Mouse (Mus musculus) induced T-regulatory cell, adult 2 months (primary cell): ENCODE data around the gene Ccnd2.
A peak's percentile ranks its signal among the peaks of the same experiment; 100 is the strongest.

ENCODE experiments used
- DNase-seq: peaks from one replicate; pipeline ENCODE4 v3.0.0-alpha.2; 2012; ENCODE audit warnings: low read depth

The Ccnd2 gene

DNA sequence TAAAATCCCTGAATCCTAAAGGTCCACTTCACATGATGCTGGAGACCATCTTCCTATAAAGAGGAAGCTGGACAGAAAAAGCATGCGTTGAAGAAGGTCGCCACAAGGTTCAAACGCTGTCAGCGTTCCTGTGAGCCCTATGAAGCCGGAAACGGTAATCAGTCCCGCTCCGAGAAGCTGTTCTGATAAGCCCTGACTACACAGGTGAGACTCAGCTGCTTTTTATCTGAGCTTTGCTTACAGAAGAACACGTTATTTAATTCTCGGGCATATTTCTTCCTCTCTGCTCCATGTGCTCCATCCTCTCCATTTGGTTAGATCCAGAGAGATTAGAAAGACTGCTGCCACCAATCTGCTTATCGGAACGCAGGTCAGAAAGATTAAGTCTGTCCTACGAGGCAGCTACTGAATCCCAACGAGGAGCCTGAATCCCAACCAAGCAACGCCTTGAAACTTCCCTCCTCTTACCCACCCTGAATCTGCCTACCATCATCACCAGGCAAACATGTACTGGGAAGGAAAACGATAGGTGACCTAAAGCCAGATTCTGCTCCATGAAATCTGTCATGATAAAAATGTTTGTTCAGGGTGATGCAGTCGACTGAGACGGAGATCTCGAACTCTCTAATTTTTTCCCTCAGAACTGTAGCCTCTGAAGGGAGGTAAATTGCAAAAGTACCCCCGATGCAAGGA lies 43.5 kb downstream of the Ccnd2 start:
- peak; percentile 46 for DNase-seq

GRCm38 (mm10) chr6:127107413-127107812 lies 44.6 kb downstream of the Ccnd2 start:
- no peak for DNase-seq

- no peak for DNase-seq
Measured at GRCm38 (mm10) chr6:127106726-127107125, 45.3 kb downstream of the Ccnd2 start.

DNA sequence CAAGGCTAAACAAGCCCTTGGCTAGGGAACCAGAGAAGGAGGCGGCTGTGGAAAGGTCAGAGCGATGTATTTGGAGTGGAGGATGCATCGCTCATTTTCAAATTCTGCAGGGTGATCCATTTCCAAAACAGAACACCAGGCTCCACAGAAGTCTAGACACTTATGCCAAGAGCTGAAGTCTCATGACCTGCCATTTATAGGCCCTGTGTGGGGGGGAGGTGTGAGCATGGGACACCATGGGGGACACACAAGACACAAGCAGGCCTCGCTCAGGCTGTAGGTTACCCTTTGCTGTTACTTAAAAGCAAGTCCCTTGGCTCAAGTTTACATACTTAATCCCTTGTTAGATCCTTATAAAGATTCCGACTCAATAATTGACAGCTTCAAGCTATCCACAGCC lies 45.8 kb downstream of the Ccnd2 start:
- DNase-seq = no peak

- DNase-seq = peak; percentile 75
Measured at GRCm38 (mm10) chr6:127105107-127105506, 46.9 kb downstream of the Ccnd2 start.

- no peak for DNase-seq
Measured at GRCm38 (mm10) chr6:127104396-127105029, 47.5 kb downstream of the Ccnd2 start.

- DNase-seq = no peak
Measured at GRCm38 (mm10) chr6:127103506-127104275, 48.3 kb downstream of the Ccnd2 start.

DNA sequence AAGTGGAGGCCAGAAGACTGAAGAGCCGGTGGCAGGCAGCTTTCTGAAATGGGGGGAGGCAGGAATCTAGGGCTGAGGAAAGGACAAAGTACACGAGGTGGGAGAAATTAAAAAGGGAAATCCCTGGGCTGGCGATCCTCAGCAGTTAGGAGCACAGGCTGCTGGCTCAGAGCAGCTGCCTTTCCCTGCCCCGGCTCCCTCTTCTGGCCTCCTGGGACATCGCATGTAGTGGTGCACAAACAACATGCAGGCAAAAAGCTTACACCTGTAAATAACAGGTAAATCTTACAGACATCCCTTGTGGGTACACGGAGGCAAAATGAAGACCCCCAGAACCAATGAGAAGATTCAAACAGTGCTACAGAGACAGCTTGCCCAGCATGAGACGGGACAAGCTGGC lies 57.4 kb downstream of the Ccnd2 start:
- peak; percentile 30 for DNase-seq

DNA sequence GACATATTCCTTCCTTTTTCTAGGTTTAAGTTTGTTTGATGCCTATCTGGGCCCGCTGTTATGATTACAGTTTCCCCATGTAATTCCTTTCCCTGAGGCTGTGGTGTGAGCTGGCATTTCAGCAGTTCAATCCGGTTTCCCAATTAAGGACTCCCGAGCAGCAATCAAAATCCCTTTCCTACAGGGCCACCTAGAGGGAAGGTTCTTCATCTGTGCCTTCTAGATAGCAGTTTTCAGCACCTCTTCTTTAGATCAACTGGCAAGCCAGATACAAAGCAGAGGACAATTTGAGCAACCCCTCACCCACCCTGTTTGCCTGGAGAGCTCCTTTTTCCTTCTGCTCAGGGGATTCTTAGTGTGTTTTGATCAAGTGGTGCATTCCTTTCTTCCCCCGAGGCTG lies 65.3 kb downstream of the Ccnd2 start:
- DNase-seq = no peak

GRCm38 (mm10) chr6:127081820-127082219 lies 70.2 kb downstream of the Ccnd2 start:
- no peak for DNase-seq

DNA sequence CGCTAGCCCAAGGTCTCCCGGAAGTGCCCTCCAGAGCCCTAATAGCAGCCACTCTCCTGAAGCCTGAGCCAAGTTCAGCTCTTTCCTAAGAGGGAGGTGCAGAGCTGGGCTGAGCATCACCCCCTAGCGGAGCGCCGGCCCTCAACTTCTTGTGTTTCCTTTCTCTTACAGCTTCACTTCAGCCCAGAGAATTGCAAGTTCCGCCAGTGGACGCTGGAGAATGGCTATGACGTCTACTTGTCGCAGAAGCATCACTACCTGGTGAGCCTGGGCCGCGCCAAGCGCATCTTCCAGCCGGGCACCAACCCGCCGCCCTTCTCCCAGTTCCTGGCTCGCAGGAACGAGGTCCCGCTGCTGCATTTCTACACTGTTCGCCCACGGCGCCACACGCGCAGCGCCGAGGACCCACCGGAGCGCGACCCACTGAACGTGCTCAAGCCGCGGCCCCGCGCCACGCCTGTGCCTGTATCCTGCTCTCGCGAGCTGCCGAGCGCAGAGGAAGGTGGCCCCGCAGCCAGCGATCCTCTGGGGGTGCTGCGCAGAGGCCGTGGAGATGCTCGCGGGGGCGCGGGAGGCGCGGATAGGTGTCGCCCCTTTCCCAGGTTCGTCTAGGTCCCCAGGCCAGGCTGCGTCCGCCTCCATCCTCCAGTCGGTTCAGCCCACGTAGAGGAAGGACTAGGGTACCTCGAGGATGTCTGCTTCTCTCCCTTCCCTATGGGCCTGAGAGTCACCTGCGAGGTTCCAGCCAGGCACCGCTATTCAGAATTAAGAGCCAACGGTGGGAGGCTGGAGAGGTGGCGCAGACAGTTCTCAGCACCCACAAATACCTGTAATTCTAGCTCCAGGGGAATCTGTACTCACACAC lies 71.9 kb downstream of the Ccnd2 start:
- DNase-seq = peak; percentile 81
